Mouse (Mus musculus): ENCODE data around the gene Gpr137. TPM values are rescaled to one million over a fixed set of nuclear protein-coding genes. Genes with fewer than 3 reads are reported as not detected.

Gene Gpr137
- total and polyA plus RNA-seq, 2 experiments from 2014 or later: 68.7 to 122 TPM

DNA sequence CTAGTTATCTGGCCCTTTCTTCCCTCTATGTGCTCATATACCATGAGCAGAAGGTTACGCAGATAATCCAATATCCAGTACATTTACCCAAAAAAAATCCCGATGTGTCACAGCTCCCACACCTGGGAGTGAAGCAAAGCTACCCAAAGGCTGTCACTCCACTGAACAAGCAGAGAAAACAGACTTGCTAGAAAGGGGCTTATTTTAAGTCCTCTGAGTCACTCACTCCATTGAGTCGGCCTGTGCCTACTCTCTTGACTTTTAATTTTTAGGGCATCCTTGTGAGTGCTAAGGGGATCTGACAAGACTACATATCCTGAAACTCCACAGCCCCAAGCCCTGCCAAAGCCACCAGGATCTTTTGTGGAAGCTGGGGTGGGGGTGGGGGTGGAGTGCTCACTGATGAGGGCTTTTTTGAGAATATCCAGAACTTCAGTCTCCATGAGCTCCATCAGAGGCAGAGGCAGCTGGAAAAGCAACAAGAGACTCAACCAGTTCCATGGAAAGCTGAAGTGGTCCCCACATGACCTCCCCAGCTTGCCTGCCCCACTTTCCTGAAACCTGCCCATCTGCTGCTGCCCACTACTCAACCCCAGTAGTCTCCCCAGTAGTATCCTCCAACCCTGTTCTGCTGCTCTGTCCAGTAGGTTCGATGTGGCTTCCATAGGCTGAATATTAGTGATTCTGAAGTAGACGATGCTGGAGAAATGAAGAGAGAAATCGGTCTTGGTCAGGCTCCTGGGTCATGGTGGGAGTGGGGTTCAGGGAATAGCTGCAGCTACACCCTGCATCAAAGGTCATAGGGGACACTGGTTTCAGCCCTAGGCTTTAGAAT lies 19.2 kb downstream of the Gpr137 start:
- TF ChIP-seq CTCF (IDR thresholded peaks at IDR 0.05; ENCODE audit: low read depth): no peak
- peak overlapping the region; percentile 96 for H3K4me2 ChIP-seq (ENCODE audit: low read depth, low read length)
- 0 out of 2 replicates have a peak overlapping the region, but pooled peaks have one; percentile 62 for H3K27ac ChIP-seq

GRCm38 (mm10) chr19:6921647-6922567 lies 20.4 kb downstream of the Gpr137 start, which contains the start of gene Esrra:
Esrra (minus strand) TSS chr19:6921813.
- WGBS: under 1% methylated on average over 54 of the region's 66 CpGs
- H3K27ac ChIP-seq: peak within 1 kb of the TSS; percentile 86
- H3K36me3 ChIP-seq (ENCODE audit: insufficient read depth, low read length): no peaks in the 10 kb centered on the region
- no peaks in the 10 kb centered on the region for H3K9me3 ChIP-seq (ENCODE audit: low read length)
- H3K4me2 ChIP-seq (ENCODE audit: low read depth, low read length): peak within 1 kb of the TSS; percentile 96
- peaks cover 20% of the 10 kb centered on the region; the same call in 1 of the 2 replicates for H3K4me1 ChIP-seq (ENCODE audit: insufficient read depth, low read length)
- H3K27me3 ChIP-seq (ENCODE audit: insufficient read depth, low read length): peaks cover 33% of the 10 kb centered on the region
- ATAC-seq: peak; percentile 96
- TF ChIP-seq CTCF (IDR thresholded peaks at IDR 0.05; ENCODE audit: low read depth): no peak
- DNase-seq (ENCODE audit: low spot score): peak; percentile 100
- H3K9ac ChIP-seq (replicated peaks; ENCODE audit: low read length): peak within 1 kb of the TSS; percentile 90
- H3K4me3 ChIP-seq (ENCODE audit: low read length): peak within 1 kb of the TSS; percentile 84

More for the DNA sequence above, 19.2 kb downstream of the Gpr137 start:
- no peak for DNase-seq (ENCODE audit: low spot score)
- Histone ChIP-seq H3K4me3 (ENCODE audit: low read length) (peak overlapping the region; percentile 84), H3K9me3 (ENCODE audit: low read length) (no peaks in the 10 kb centered on the region), H3K27me3 (ENCODE audit: insufficient read depth, low read length) (peaks cover 40% of the 10 kb centered on the region), H3K36me3 (ENCODE audit: insufficient read depth, low read length) (no peaks in the 10 kb centered on the region), H3K4me1 (ENCODE audit: insufficient read depth, low read length) (peaks cover 20% of the 10 kb centered on the region; the same call in 1 of the 2 replicates), H3K9ac (replicated peaks; ENCODE audit: low read length) (no peak overlapping the region)
- ATAC-seq: no peak
- 64% methylated on average over 6 of the region's 6 CpGs for WGBS

GRCm38 (mm10) chr19:6920741-6921636 lies 21.3 kb downstream of the Gpr137 start:
- DNase-seq (ENCODE audit: low spot score): peak; percentile 50
- Histone ChIP-seq H3K4me2 (ENCODE audit: low read depth, low read length) (peak overlapping the region; percentile 96), H3K36me3 (ENCODE audit: insufficient read depth, low read length) (no peaks in the 10 kb centered on the region), H3K9ac (replicated peaks; ENCODE audit: low read length) (peak overlapping the region; percentile 90), H3K27me3 (ENCODE audit: insufficient read depth, low read length) (peaks cover 23% of the 10 kb centered on the region), H3K27ac (peak overlapping the region; percentile 86), H3K4me1 (ENCODE audit: insufficient read depth, low read length) (peaks cover 20% of the 10 kb centered on the region; the same call in 1 of the 2 replicates), H3K4me3 (ENCODE audit: low read length) (peak overlapping the region; percentile 84), H3K9me3 (ENCODE audit: low read length) (no peaks in the 10 kb centered on the region)
- 2% methylated on average over 26 of the region's 48 CpGs for WGBS
- peak; percentile 26; the same call in 1 of the 2 replicates for TF ChIP-seq CTCF (IDR thresholded peaks at IDR 0.05; ENCODE audit: low read depth)
- no peak for ATAC-seq

DNA sequence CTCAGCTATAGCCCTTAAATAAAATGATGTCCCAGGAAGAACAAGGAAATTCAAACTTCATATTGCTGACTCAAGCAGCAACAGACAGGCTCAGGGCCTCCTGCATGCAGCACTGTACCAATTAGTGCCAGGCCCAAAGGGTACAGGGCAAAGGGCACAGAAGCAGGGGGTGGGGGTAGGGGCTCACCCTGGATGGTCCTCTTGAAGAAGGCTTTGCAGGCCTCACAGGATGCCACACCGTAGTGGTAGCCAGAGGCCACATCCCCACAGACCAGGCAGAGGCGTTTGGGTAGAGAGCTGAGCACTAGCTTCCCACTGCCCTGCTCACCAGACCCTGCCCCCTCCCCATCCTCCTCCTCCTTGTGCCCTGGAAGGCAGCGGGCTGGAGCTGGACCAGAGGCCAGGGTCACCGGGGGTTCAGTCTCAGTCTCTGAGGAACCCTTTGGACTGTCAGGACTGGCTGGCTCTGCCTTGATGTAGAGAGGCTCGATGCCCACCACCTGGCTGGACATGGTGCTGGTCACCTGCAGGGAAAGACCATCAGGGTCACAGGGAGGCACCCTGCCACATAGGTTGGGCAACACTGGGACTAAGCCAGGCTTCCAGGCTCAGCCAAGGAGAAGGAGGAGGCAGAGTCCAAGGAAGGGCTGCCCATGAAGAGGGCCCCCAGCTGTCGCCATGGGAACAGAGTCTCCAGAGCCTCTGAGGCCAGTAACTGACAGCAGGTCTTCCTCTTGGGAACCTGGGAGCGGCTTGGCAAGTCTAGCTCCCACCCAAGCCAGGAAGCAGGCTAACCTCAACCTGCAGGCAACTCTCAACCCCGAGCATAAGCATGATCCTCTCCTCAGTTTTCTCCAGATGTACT lies 22.2 kb downstream of the Gpr137 start:
- Histone ChIP-seq H3K4me2 (ENCODE audit: low read depth, low read length) (peak overlapping the region; percentile 96), H3K36me3 (ENCODE audit: insufficient read depth, low read length) (no peaks in the 10 kb centered on the region), H3K4me3 (ENCODE audit: low read length) (peak overlapping the region; percentile 84), H3K9ac (replicated peaks; ENCODE audit: low read length) (peak overlapping the region; percentile 90), H3K27ac (peak overlapping the region; percentile 86; the same call in 1 of the 2 replicates), H3K4me1 (ENCODE audit: insufficient read depth, low read length) (peaks cover 20% of the 10 kb centered on the region; the same call in 1 of the 2 replicates), H3K27me3 (ENCODE audit: insufficient read depth, low read length) (peaks cover 15% of the 10 kb centered on the region), H3K9me3 (ENCODE audit: low read length) (no peaks in the 10 kb centered on the region)
- WGBS: 39% methylated on average over 8 of the region's 8 CpGs
- ATAC-seq (no peak), DNase-seq (ENCODE audit: low spot score) (peak; percentile 55)
- no peak for TF ChIP-seq CTCF (IDR thresholded peaks at IDR 0.05; ENCODE audit: low read depth)

DNA sequence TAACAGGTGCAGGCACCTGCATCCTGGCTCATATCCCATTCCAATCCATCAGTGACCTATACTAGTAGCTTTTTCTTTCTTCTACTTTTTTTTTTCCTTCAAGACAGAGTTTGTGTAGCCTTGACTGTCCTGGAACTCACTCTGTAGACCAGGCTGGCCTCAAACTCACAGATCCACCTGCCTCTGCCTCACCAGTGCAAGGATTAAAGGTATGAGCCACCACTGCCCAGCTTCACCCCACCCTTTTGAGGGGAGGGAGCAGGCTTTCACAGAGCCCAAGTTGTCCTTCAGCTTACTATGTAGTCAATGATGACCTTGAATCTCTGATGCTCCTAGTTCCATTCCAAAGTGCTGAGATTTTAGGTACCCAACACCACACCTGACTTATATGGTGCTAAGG lies 22.8 kb downstream of the Gpr137 start:
- Histone ChIP-seq H3K9me3 (ENCODE audit: low read length) (no peaks in the 10 kb centered on the region), H3K36me3 (ENCODE audit: insufficient read depth, low read length) (no peaks in the 10 kb centered on the region), H3K27ac (no peak overlapping the region), H3K4me3 (ENCODE audit: low read length) (no peak overlapping the region), H3K4me1 (ENCODE audit: insufficient read depth, low read length) (peaks cover 15% of the 10 kb centered on the region; the same call in 1 of the 2 replicates), H3K27me3 (ENCODE audit: insufficient read depth, low read length) (peaks cover 8% of the 10 kb centered on the region; the same call in 1 of the 2 replicates), H3K4me2 (ENCODE audit: low read depth, low read length) (no peak overlapping the region), H3K9ac (replicated peaks; ENCODE audit: low read length) (0 out of 2 replicates have a peak overlapping the region, but pooled peaks have one; percentile 9)
- no peak for TF ChIP-seq CTCF (IDR thresholded peaks at IDR 0.05; ENCODE audit: low read depth)
- DNase-seq (ENCODE audit: low spot score) (no peak), ATAC-seq (no peak)
